Mouse (Mus musculus): Measurements from ENCODE around the gene Col4a2. TPM values are rescaled to one million over a fixed set of nuclear protein-coding genes. Genes with fewer than 3 reads are reported as not detected.

Gene Col4a2
- polyA plus RNA-seq, 1 experiment from 2014 or later: 41.6 TPM

DNA sequence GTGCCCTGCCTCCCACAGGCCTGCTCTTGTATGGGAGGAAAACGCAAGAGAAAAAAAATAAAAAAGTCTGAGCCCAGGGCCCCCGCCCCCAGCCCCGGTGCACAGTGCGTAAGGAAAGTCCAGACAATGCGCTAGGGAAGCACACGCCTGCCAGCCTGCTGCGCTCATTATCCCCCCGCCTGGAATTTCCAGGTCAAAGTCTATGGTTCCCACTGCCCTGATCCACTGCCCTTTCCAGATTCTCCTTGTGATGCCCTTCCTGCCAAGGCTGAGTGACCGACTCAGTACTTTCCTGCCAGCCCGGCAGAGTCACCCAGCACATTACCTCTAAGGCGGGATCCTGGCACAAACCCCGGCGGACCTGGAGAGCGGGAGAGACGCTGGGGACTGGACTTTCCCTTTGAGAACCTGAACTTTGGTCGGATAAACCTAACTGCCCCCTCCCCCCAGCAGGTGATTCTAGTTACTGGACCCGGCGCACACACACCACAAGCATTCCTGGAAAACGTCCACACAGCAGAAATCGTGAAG is 33.2 kb upstream of the Col4a2 start:
- Histone ChIP-seq H3K27me3 (peaks cover 8% of the 10 kb centered on the region; the same call in 1 of the 2 replicates), H3K4me2 (0 out of 2 replicates have a peak overlapping the region, but pooled peaks have one; percentile 2), H3K27ac (no peak overlapping the region), H3K4me1 (replicated peaks) (peaks cover 35% of the 10 kb centered on the region), H3K9ac (no peak overlapping the region), H3K36me3 (no peaks in the 10 kb centered on the region), H3K4me3 (no peak overlapping the region), H3K9me3 (no peaks in the 10 kb centered on the region)
- no peak for ATAC-seq (ENCODE audit: low FRiP score)
- 57% methylated on average over 20 of the region's 20 CpGs for WGBS

DNA sequence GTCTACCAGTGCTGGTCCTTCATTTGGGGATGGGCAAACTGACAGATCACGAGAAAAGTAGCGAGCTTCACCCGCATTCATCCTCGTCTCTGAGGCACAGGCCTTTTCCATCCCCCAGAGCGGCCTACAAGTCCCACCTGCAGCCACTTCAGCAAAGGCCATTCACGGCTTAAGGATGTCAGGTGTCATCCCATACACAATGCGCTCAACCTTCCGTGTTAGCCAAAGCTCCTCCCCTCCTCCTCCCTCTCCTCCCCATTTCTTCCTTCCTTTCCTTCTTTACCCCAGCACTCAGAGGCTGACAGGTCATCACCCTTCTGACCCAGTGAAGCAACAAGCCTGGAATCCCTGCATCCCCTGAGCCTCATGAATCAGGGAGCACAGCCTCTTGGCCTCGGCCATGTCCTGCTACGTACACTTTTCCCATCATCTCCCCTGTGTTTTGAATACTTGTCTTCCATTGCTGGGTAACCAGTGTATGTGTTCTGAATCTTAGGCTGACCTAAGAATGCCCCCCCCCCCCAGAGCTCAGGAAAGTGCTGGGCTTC is 31.8 kb upstream of the Col4a2 start:
- no peaks in the 10 kb centered on the region for H3K9me3 ChIP-seq
- H3K9ac ChIP-seq: no peak overlapping the region
- no peak for ATAC-seq (ENCODE audit: low FRiP score)
- H3K4me3 ChIP-seq: no peak overlapping the region
- WGBS: 76% methylated on average over 10 of the region's 10 CpGs
- H3K27me3 ChIP-seq: peaks cover 8% of the 10 kb centered on the region; the same call in 1 of the 2 replicates
- H3K27ac ChIP-seq: no peak overlapping the region
- H3K4me1 ChIP-seq (replicated peaks): peaks cover 31% of the 10 kb centered on the region
- no peaks in the 10 kb centered on the region for H3K36me3 ChIP-seq
- no peak overlapping the region for H3K4me2 ChIP-seq

DNA sequence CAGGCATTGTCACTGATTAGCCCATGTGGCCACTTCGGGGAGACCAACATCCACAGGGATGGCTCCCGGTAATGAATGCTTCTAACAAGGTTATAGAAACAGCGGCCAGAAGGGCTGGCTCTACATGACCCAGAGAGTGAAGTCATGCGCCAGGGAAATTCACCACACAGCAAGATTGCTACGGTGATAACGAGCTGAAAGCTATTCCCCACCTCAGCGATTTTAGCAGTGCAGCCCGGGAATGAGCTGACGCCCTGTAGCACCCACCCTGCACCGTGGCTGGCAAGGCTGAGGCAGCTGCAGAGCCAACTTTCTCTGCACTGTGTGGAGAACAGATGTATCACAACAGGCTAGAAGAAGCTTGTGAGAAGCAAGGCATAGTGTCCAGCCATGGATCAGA is 30.5 kb upstream of the Col4a2 start:
- H3K4me1 ChIP-seq (replicated peaks): peaks cover 31% of the 10 kb centered on the region
- WGBS: 67% methylated on average over 10 of the region's 10 CpGs
- no peak overlapping the region for H3K4me2 ChIP-seq
- no peak overlapping the region for H3K4me3 ChIP-seq
- no peaks in the 10 kb centered on the region for H3K36me3 ChIP-seq
- H3K9me3 ChIP-seq: no peaks in the 10 kb centered on the region
- peaks cover 8% of the 10 kb centered on the region; the same call in 1 of the 2 replicates for H3K27me3 ChIP-seq
- no peak overlapping the region for H3K27ac ChIP-seq
- H3K9ac ChIP-seq: no peak overlapping the region
- no peak for ATAC-seq (ENCODE audit: low FRiP score)

DNA sequence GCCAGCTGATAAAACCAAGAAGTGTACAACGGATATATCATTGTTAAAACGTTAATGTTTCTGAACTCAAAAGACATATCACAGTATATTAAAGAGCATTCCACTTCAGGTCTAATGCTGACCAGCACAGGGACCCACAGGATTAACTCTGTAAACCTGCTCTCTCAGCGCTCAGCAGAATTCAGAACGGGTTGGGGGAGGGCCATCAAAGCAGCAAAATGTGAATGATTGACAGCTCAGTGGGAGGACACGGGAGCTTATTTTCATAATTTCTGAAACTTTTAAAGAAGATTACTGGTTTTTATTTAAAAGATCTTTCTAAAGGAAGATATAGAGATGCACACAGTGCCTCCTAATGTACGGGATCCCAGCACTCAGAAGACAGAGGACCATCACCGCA is 29.9 kb upstream of the Col4a2 start:
- no peak overlapping the region for H3K4me3 ChIP-seq
- no peak for ATAC-seq (ENCODE audit: low FRiP score)
- H3K4me1 ChIP-seq (replicated peaks): peaks cover 30% of the 10 kb centered on the region
- H3K27me3 ChIP-seq: peaks cover 8% of the 10 kb centered on the region; the same call in 1 of the 2 replicates
- H3K4me2 ChIP-seq: no peak overlapping the region
- H3K36me3 ChIP-seq: no peaks in the 10 kb centered on the region
- no peak overlapping the region for H3K27ac ChIP-seq
- no peaks in the 10 kb centered on the region for H3K9me3 ChIP-seq
- H3K9ac ChIP-seq: no peak overlapping the region
- WGBS: 82% methylated on average over 7 of the region's 7 CpGs

DNA sequence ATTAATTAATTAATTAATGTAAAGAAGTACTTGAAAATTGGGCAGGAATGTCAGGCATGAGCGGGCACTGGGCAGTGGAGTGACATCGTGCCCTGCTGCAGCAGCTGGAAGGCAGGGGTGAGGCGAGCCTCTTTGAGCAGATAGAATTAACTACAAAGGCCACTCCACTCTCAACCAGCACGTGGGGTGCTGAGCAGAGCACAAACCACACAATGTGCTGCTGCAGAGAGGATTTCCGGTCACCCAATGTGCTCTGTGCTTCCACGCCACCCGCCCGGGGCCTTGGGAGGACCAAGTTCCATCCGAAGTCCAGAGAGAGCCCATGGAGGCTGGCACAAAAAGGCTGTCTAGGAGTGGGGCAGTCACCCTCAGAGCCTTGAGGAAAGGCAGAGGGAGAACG is 29.4 kb upstream of the Col4a2 start:
- WGBS: 50% methylated on average over 10 of the region's 10 CpGs
- H3K27me3 ChIP-seq: peaks cover 8% of the 10 kb centered on the region; the same call in 1 of the 2 replicates
- no peak overlapping the region for H3K4me3 ChIP-seq
- no peak overlapping the region for H3K27ac ChIP-seq
- H3K4me1 ChIP-seq (replicated peaks): peaks cover 28% of the 10 kb centered on the region
- H3K9ac ChIP-seq: no peak overlapping the region
- no peaks in the 10 kb centered on the region for H3K36me3 ChIP-seq
- no peak overlapping the region for H3K4me2 ChIP-seq
- ATAC-seq (ENCODE audit: low FRiP score): no peak
- H3K9me3 ChIP-seq: no peaks in the 10 kb centered on the region

DNA sequence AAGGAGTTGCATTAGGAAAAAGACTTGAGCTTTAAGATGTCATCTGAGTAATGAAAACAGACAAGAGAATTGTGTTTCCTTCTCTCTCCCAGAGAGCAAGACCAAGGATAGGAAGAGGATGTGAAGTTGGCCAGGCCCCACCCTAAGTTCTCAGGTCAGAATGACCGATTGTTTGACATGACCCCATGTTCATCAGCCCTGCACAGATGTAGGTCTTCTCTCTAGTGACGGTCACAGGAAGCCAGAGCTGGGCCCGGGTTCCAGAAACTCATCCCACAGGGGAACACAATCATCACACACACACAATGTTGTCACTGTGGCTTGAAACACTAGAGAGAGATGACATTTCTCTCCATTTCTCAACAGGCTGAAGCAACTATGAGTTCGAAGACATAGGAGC is 27.2 kb upstream of the Col4a2 start:
- H3K36me3 ChIP-seq: no peaks in the 10 kb centered on the region
- ATAC-seq (ENCODE audit: low FRiP score): no peak
- 81% methylated on average over 4 of the region's 4 CpGs for WGBS
- H3K9me3 ChIP-seq: no peaks in the 10 kb centered on the region
- no peak overlapping the region for H3K27ac ChIP-seq
- H3K9ac ChIP-seq: no peak overlapping the region
- no peaks in the 10 kb centered on the region for H3K27me3 ChIP-seq
- no peak overlapping the region for H3K4me3 ChIP-seq
- no peak overlapping the region for H3K4me2 ChIP-seq
- peaks cover 16% of the 10 kb centered on the region; the same call in 1 of the 2 replicates for H3K4me1 ChIP-seq (replicated peaks)

DNA sequence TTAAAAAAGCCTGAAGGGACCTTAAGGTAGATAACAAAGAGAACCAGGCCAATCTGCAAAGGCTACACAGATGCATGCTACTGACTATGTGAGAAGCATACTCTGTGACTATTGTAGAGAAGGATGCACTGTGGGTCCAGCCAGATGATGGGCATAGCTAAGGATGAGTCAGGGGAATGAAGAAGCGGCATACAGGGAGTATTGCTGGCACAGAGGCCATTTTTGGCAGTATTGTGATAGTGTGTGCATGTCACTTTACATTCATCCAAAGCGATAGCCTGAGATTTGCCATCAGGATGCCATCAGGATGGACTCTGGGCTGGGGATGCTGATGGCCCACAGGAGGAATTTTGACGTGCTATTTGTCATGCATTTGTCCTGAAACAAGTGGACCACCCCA is 25.5 kb upstream of the Col4a2 start:
- Histone ChIP-seq H3K4me3 (no peak overlapping the region), H3K36me3 (no peaks in the 10 kb centered on the region), H3K4me2 (no peak overlapping the region), H3K27me3 (no peaks in the 10 kb centered on the region), H3K9me3 (no peaks in the 10 kb centered on the region), H3K4me1 (replicated peaks) (peaks cover 16% of the 10 kb centered on the region; the same call in 1 of the 2 replicates), H3K9ac (no peak overlapping the region), H3K27ac (no peak overlapping the region)
- whole genome bisulfite sequencing: 60% methylated on average over 3 of the region's 3 CpGs
- no peak for ATAC-seq (ENCODE audit: low FRiP score)

DNA sequence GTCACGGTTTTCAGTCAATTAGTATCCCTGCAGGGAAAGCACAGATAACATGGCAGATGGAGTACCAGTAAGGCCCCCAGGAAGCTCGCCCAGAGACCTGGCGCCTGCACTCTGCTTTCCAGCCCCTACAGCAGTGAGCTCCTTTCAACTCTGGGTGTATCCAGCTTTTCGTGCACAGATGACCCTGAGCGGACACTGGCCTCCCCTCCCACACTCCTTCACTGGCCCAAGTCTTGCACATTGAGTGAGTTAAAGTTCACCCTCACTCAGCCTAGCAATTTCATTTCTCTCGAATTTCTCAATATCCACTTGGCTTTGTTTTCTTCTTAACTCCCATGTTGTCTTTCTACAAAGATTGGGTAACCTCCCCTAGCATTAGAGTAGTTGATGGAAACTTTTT is 24.3 kb upstream of the Col4a2 start:
- Histone ChIP-seq H3K27me3 (no peaks in the 10 kb centered on the region), H3K9me3 (no peaks in the 10 kb centered on the region), H3K27ac (no peak overlapping the region), H3K9ac (no peak overlapping the region), H3K4me3 (no peak overlapping the region), H3K4me2 (no peak overlapping the region), H3K4me1 (replicated peaks) (peaks cover 10% of the 10 kb centered on the region; the same call in 1 of the 2 replicates), H3K36me3 (no peaks in the 10 kb centered on the region)
- 47% methylated on average over 6 of the region's 6 CpGs for WGBS
- ATAC-seq (ENCODE audit: low FRiP score): no peak

DNA sequence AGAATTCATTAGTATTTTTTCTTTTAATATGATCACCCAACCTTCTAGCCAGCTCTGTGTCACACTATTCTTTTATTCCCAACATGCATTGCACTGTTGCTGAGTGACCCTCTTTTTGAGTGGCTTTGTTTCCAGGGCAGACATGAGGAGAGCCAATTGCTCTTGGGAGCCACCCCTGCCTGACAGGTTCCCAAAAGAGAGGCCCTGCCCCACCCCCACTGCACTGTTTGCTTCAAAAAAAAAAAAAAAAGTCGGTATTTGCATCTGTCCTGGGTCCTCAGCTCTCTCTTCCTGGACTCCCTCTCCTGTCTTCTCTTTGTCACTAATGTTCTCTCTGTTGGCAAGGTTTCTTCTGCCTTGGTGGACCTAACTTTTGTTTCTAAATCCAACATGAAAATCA is 22.1 kb upstream of the Col4a2 start:
- Histone ChIP-seq H3K4me1 (replicated peaks) (peaks cover 7% of the 10 kb centered on the region; the same call in 1 of the 2 replicates), H3K9ac (no peak overlapping the region), H3K27ac (no peak overlapping the region), H3K4me2 (no peak overlapping the region), H3K36me3 (no peaks in the 10 kb centered on the region), H3K4me3 (no peak overlapping the region), H3K27me3 (no peaks in the 10 kb centered on the region), H3K9me3 (no peaks in the 10 kb centered on the region)
- WGBS: 3% methylated on average over 1 of the region's 1 CpGs
- no peak for ATAC-seq (ENCODE audit: low FRiP score)

DNA sequence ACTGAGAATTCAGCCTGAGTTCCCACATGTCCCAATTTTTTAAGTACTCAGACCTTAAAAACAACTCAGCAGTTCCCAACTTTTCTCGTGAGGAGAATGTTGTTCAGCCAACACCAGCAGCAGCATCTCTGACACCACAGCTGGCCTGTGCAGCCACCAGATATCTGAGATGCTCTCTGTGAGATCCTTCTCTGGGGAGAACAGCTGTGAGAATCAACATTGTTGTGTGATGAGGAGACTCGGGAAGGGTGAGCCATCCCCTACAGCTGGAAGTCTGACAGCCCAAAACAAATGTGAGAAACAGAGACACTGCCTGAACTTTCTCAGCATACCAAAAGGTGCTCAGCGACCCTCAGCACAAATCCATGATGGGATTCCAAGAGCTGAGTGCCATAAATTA is 20.0 kb upstream of the Col4a2 start:
- no peaks in the 10 kb centered on the region for H3K9me3 ChIP-seq
- H3K27me3 ChIP-seq: peaks cover 4% of the 10 kb centered on the region; the same call in 1 of the 2 replicates
- no peak overlapping the region for H3K9ac ChIP-seq
- H3K27ac ChIP-seq: no peak overlapping the region
- no peak overlapping the region for H3K4me3 ChIP-seq
- peaks cover 7% of the 10 kb centered on the region; the same call in 1 of the 2 replicates for H3K4me1 ChIP-seq (replicated peaks)
- no peak overlapping the region for H3K4me2 ChIP-seq
- 62% methylated on average over 3 of the region's 3 CpGs for WGBS
- ATAC-seq (ENCODE audit: low FRiP score): no peak
- H3K36me3 ChIP-seq: no peaks in the 10 kb centered on the region

DNA sequence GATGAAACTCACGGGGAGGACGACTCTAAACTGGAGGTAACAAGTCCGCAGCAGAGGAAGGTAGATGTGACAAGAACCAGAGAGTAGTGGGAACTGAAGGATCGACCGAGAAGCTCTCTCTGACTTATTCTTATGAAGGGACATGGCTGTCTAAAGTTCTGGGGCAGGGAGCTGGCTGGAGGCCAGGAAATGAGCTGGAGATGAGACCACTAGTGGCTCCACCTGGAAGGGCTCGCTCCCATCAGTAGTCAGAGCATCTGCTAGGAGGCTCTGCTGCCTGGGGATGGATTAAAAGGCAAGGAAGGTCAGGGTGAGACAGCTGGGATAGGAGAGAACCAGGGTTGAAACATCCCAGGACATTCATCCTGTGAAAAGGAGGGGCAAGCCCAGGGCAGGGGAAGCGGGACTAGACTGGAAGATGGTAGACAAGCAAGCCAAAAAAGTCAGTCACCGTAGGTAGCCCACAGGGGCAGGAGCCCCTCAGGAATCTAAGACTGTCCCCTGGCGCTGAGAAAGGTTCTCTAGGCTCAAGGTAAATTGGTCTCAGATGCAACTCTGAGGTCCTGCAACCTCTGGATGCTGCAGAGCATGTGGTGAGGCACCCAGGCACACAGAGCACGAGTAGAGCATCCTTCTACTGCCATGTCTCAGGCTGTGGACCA is 16.2 kb upstream of the Col4a2 start:
- H3K27ac ChIP-seq: no peak overlapping the region
- 84% methylated on average over 10 of the region's 10 CpGs for WGBS
- H3K4me1 ChIP-seq (replicated peaks): peaks cover 7% of the 10 kb centered on the region; the same call in 1 of the 2 replicates
- no peak overlapping the region for H3K9ac ChIP-seq
- no peaks in the 10 kb centered on the region for H3K9me3 ChIP-seq
- peaks cover 9% of the 10 kb centered on the region; the same call in 1 of the 2 replicates for H3K27me3 ChIP-seq
- ATAC-seq (ENCODE audit: low FRiP score): no peak
- H3K4me3 ChIP-seq: no peak overlapping the region
- no peaks in the 10 kb centered on the region for H3K36me3 ChIP-seq
- H3K4me2 ChIP-seq: no peak overlapping the region

DNA sequence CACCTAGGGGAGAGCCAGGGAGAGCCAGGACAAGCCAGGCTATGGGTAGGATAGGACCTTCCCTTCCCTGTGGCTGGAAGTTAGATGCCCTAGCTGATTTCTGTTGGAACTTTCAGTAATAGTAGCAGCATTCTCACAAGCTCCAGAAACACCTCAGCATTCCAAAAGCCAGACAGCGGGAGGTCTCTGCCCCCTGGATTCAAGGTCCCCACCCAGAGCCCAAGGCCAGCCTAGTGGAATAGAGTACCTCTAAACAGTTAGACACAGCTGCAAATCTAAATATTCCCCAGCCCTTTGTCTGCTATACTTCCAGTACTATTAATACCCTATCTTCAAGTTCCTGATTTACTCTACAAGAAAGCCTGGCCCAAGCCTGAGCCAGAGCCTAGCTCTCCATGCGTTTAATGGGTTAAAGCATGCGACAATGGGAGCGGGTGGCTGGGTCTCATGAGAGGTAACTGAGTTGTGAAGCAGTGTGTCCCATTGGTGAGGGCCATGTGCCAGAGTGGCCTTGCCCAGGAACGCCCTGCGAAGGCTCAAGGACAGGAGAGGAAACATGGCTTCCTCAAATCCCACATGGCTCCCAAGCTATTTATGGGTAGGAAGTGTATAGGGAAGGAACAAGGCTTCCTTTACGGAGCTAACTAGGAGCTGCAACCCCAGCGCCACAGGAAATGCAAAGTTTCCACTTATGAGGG is 15.3 kb upstream of the Col4a2 start:
- Histone ChIP-seq H3K36me3 (no peaks in the 10 kb centered on the region), H3K9ac (no peak overlapping the region), H3K4me3 (no peak overlapping the region), H3K9me3 (no peaks in the 10 kb centered on the region), H3K4me2 (no peak overlapping the region), H3K27me3 (peaks cover 9% of the 10 kb centered on the region; the same call in 1 of the 2 replicates), H3K27ac (no peak overlapping the region), H3K4me1 (replicated peaks) (peaks cover 7% of the 10 kb centered on the region; the same call in 1 of the 2 replicates)
- ATAC-seq (ENCODE audit: low FRiP score): no peak
- WGBS: 83% methylated on average over 8 of the region's 8 CpGs

All from hindbrain, embryonic 13.5 days (tissue).